Mouse (Mus musculus) MEL (cell line): ENCODE measurements around the gene Raver1.

Source experiments
- CTCF ChIP-seq, 3 experiments: IDR thresholded peaks in 2 of 3; conservative IDR thresholded peaks in 1 of 3; 2 replicates each; pipeline ENCODE4 v1.5.1; 2011 to 2012; ENCODE audit warnings: low read length in 3 of 3, low read depth in 2 of 3, mild to moderate bottlenecking in 2 of 3, improper control_type of control experiment in 1 of 3, inconsistent platforms in 1 of 3, mixed read lengths in 1 of 3, moderate library complexity in 1 of 3; ENCODE audit not compliant: control insufficient read depth in 1 of 3, insufficient read depth in 1 of 3, poor library complexity in 1 of 3, severe bottlenecking in 1 of 3
- ZC3H11A ChIP-seq: IDR thresholded peaks from 2 replicates; pipeline ENCODE4 v1.6.1; 2012; ENCODE audit warnings: low read depth, mild to moderate bottlenecking, inconsistent platforms, low read length, improper control_type of control experiment

- TF ChIP-seq CTCF (IDR thresholded peaks at IDR 0.05 in 2 of 3, conservative IDR thresholded peaks at IDR 0.05 in 1 of 3; ENCODE audit: control insufficient read depth in 1 of 3, insufficient read depth in 1 of 3, low read depth in 2 of 3, low read length in 3 of 3, poor library complexity in 1 of 3, severe bottlenecking in 1 of 3): no peak; a peak in 1 of 6 replicates
- TF ChIP-seq ZC3H11A: no peak
Observed at GRCm38 (mm10) chr9:21124837-21125236, 33.0 kb upstream of the Raver1 start.
